Mouse (Mus musculus): Measurements from ENCODE around the gene Arntl. TPM values are rescaled to one million over a fixed set of nuclear protein-coding genes. Genes with fewer than 3 reads are reported as not detected.
"Not testable (repeated sequence)": the region's sequence is repeated elsewhere in the genome, so short reads cannot be mapped to it uniquely, and the experiment has no call there.

The Arntl gene
- polyA plus RNA-seq, 1 experiment from 2014 or later = 6.7 TPM

DNA sequence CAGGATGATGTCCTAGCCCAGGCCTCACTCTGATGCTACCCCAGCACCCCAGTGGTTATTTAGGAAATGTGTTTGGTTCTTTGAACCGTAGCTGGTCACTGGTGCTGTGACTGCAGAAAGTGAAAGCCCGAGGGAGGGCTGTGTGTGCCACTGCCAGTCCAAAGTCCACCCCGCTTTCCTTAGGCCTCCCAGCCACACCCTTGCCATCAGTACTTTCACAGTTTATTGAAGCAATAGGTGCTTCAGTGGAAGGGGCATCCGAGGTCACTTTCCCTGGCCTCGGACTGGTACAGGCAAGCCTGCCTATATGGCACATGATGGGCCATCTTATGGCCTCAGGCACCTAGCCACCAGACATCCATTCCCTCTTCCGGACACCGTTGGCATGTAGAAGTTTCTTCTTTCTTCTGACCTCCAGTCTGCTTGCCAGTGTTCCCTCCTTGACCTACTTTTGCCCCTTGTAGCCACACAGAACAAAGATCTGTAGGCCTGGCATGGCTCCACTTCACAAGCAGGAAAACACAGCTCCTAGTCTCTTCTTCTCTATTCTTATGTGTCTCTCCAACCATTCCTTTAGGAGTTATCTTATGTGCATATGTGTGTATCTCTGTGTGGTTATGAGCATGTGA lies 46.6 kb downstream of the Arntl start:
- Histone ChIP-seq H3K4me3 (replicated peaks) (no peak overlapping the region), H3K4me1 (replicated peaks) (0 out of 2 replicates have a peak, but pooled peaks cover 16% of the 10 kb centered on the region), H3K27me3 (no peaks in the 10 kb centered on the region), H3K27ac (replicated peaks) (no peak overlapping the region), H3K9me3 (replicated peaks) (no peaks in the 10 kb centered on the region), H3K36me3 (replicated peaks) (no peaks in the 10 kb centered on the region), H3K9ac (no peak overlapping the region), H3K4me2 (no peak overlapping the region)
- ATAC-seq (ENCODE audit: insufficient read depth) = no peak
- 69% methylated on average over 7 of the region's 7 CpGs for WGBS (ENCODE audit: insufficient replicate concordance)

DNA sequence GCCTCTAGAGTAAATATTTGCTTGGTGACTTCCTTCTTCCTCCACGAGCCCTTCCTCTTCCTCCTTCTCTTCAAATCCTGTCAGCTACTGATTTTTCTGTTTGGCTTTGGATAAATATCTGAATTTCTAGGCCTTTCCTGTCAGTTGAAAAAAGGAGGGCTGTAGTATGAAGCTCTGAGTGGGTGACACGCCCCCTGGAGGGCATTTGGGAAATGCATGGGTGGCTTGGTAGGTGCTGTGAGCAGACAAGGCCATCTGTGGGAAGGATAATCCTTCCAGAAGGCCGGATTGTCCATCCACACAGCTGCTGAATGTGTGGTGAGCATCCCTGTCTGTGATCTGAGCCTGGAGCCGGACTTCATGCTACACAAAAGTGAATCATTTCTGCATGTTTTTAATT lies 48.8 kb downstream of the Arntl start:
- H3K27me3 ChIP-seq = no peaks in the 10 kb centered on the region
- H3K9ac ChIP-seq = no peak overlapping the region
- 0 out of 2 replicates have a peak, but pooled peaks cover 16% of the 10 kb centered on the region for H3K4me1 ChIP-seq (replicated peaks)
- H3K9me3 ChIP-seq (replicated peaks) = no peaks in the 10 kb centered on the region
- H3K4me2 ChIP-seq = no peak overlapping the region
- ATAC-seq (ENCODE audit: insufficient read depth) = no peak
- H3K27ac ChIP-seq (replicated peaks) = no peak overlapping the region
- WGBS (ENCODE audit: insufficient replicate concordance) = 24% methylated on average over 4 of the region's 4 CpGs
- H3K36me3 ChIP-seq (replicated peaks) = no peaks in the 10 kb centered on the region
- H3K4me3 ChIP-seq (replicated peaks) = no peak overlapping the region

DNA sequence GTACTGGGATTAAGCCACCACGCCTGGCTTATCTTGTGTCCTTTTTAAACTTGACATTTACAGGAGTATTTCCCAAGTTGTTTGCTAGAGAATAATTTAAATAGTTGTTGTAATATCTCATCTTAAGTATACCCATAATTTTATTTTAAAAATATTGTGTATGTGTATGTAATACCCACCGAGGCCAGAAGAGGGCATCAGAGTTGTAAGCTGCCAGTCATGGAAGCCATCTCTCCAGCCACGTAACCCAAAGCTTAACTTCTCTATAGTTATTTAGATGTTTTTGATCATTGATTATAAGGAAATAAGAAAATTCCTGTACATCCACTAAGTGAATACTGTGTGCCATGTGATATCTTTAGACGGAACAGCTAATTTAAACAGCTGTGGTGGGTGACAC lies 51.2 kb downstream of the Arntl start:
- Histone ChIP-seq H3K27me3 (no peaks in the 10 kb centered on the region), H3K4me3 (replicated peaks) (no peak overlapping the region), H3K36me3 (replicated peaks) (no peaks in the 10 kb centered on the region), H3K9me3 (replicated peaks) (no peaks in the 10 kb centered on the region), H3K4me2 (no peak overlapping the region), H3K9ac (no peak overlapping the region), H3K27ac (replicated peaks) (no peak overlapping the region), H3K4me1 (replicated peaks) (0 out of 2 replicates have a peak, but pooled peaks cover 18% of the 10 kb centered on the region)
- 39% methylated on average over 4 of the region's 4 CpGs for WGBS (ENCODE audit: insufficient replicate concordance)
- no peak for ATAC-seq (ENCODE audit: insufficient read depth)

DNA sequence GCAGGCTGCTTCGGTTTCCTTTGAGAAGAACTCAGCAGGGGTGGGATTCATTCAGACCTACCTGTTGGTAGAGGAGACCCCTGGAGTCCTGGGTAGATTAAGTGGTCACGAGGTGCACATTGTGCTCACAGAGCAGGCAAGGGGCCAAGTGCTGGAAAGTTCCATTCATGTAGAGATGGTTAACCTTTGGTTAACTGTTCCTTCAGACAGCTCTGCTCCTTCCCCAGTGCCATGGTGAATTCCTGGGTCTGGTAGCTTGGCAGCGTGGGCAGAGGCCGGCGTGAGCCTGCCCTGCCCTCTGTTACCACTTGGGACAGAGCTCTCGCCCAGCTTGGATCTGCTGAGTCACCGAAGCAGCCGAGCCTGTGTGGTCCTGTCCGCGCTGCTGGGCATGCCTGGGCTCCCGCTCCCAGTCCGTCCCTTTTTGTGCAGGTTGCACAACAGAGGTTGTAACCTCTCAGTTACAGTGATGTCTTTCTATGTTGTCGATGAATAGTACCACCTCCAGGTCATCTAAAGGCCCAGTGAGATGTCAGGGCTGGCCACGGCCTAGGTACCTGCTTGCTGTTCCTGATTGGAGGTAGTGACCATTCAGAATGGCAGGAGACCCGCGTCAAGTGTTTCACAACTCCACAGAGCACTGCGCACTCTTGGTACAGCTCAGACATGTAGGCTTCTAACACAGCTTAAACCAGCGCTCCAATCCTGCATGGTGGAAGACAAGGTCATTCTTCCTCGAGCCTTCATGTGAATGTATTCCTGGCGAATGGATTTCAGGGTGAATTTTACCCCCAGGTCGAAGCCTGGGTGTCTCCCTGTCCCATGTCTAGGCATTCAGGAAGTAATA lies 53.3 kb downstream of the Arntl start:
- Histone ChIP-seq H3K4me2 (no peak overlapping the region), H3K4me3 (replicated peaks) (no peak overlapping the region), H3K9me3 (replicated peaks) (no peaks in the 10 kb centered on the region), H3K27me3 (no peaks in the 10 kb centered on the region), H3K36me3 (replicated peaks) (no peaks in the 10 kb centered on the region), H3K4me1 (replicated peaks) (0 out of 2 replicates have a peak, but pooled peaks cover 13% of the 10 kb centered on the region), H3K9ac (no peak overlapping the region), H3K27ac (replicated peaks) (peak overlapping the region; percentile 14; the same call in 1 of the 2 replicates)
- peak; percentile 77 for ATAC-seq (ENCODE audit: insufficient read depth)
- 49% methylated on average over 21 of the region's 21 CpGs for WGBS (ENCODE audit: insufficient replicate concordance)

DNA sequence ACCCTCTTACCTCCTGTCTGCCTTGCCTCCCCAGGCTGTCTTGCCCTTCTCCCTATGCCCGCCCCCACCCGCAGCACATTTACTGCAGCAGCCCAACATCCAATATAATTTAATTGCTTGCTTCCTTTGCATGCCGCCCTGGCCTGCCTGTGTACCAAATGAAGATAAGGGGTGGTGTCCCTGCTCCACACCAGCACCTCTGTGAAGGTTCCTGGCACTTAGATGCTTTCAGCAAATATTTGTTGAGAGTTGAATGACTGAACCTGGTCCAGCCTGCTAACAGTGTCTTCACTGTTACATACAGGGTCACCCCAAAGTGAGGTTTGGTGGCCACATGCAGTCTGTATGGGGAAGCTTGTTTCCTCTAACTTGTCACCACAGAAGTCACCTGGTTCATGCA lies 54.4 kb downstream of the Arntl start:
- 0 out of 2 replicates have a peak, but pooled peaks cover 13% of the 10 kb centered on the region for H3K4me1 ChIP-seq (replicated peaks)
- H3K4me3 ChIP-seq (replicated peaks) = no peak overlapping the region
- H3K27me3 ChIP-seq = no peaks in the 10 kb centered on the region
- no peak overlapping the region for H3K9ac ChIP-seq
- H3K36me3 ChIP-seq (replicated peaks) = no peaks in the 10 kb centered on the region
- H3K4me2 ChIP-seq = no peak overlapping the region
- H3K27ac ChIP-seq (replicated peaks) = no peak overlapping the region
- no peak for ATAC-seq (ENCODE audit: insufficient read depth)
- no peaks in the 10 kb centered on the region for H3K9me3 ChIP-seq (replicated peaks)
- 58% methylated on average over 3 of the region's 3 CpGs for WGBS (ENCODE audit: insufficient replicate concordance)

DNA sequence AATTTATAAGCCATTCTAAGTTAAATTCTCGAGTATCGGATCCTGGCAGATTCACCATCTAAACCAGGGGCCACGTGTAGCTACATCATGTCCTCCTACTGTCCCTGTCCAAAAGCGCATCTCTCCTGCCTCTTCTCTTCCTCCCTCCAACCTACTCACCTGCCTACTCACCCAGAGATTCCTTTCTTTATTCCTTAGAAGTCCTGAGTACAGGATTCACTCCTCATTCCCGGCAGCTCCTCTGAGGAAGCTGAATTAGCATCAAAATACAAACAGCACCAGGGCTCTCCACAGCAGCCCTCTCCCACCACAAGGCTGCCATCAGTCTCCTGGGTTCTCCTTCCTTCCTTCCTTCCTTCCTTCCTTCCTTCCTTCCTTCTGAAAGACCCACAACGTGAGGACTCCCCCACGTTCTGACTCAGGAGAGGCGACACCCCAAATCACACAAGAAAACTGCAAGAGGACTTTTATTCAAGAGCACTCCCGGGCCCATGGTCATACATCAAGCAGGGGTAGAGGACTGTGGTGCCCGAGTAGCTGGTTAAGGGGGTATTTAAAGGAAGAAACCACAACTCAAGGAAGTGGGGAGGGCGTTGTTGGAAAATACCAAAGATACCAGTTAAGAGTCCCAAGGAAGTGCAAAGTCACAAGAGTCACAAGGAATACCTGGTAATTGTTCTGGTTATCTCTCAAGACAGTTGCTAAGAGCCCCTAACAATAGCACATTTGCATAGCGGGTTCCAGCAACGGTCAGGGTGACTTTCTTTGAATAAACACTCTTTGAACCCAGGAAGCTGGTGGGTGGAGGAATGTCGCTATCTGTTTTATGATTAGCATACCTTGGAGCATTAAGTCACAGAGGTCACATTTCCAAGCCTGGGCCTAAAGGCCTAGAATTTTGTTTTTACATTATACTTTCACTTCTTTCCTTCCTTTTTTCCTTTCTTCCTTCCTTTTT lies 55.5 kb downstream of the Arntl start:
- not testable (repeated sequence) for H3K4me2 ChIP-seq; H3K27ac ChIP-seq (replicated peaks); H3K9me3 ChIP-seq (replicated peaks); H3K9ac ChIP-seq; ATAC-seq (ENCODE audit: insufficient read depth); H3K36me3 ChIP-seq (replicated peaks); H3K4me3 ChIP-seq (replicated peaks); H3K27me3 ChIP-seq
- 0 out of 2 replicates have a peak, but pooled peaks cover 13% of the 10 kb centered on the region for H3K4me1 ChIP-seq (replicated peaks)
- WGBS (ENCODE audit: insufficient replicate concordance) = 36% methylated on average over 14 of the region's 14 CpGs

DNA sequence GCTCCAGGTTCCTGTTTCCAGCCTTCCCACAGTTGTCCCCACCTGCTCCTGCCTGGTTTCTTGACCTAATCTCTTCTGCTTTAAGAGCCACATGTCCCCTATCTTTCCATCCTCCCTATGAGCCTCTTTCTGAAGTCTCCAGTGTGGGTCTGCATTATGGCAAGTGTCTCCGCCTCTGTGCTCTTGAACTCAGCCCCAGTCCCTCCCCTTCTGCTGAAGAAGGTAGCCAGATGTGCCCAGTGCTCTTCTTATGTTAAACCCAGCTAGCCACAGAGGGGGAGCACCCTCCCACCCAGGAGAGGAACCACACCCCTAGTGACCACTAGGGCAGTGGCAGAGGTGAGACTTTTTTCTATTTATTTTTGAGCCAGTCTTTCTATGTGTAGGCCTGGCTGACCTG lies 56.7 kb downstream of the Arntl start:
- no peak for ATAC-seq (ENCODE audit: insufficient read depth)
- Histone ChIP-seq H3K4me2 (no peak overlapping the region), H3K27me3 (no peaks in the 10 kb centered on the region), H3K9ac (no peak overlapping the region), H3K9me3 (replicated peaks) (no peaks in the 10 kb centered on the region), H3K27ac (replicated peaks) (no peak overlapping the region), H3K4me1 (replicated peaks) (0 out of 2 replicates have a peak, but pooled peaks cover 13% of the 10 kb centered on the region), H3K4me3 (replicated peaks) (no peak overlapping the region), H3K36me3 (replicated peaks) (no peaks in the 10 kb centered on the region)
- WGBS (ENCODE audit: insufficient replicate concordance) = 59% methylated on average over 1 of the region's 1 CpGs

DNA sequence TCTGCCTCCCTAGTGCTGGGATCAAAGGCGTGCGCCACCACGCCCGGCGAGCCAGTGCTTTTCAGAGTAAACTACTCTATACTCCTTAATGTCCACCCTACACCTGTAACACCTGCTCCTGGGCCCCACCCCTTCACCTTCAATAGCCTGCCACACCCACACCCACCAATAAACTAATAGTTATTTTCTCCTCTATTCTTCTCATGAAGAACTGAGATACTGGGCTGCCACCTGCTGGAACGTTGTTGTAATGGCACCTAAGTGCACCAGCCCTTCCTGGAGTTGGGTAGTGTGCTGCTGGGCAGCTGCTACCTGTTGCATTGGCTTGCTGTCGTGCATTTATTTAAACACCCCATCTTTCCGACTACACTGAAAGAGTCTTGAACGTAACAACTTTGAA lies 61.0 kb downstream of the Arntl start:
- WGBS (ENCODE audit: insufficient replicate concordance) = 62% methylated on average over 9 of the region's 9 CpGs
- ATAC-seq (ENCODE audit: insufficient read depth) = no peak
- Histone ChIP-seq H3K27ac (replicated peaks) (no peak overlapping the region), H3K9ac (no peak overlapping the region), H3K9me3 (replicated peaks) (no peaks in the 10 kb centered on the region), H3K4me2 (no peak overlapping the region), H3K27me3 (no peaks in the 10 kb centered on the region), H3K36me3 (replicated peaks) (no peaks in the 10 kb centered on the region), H3K4me1 (replicated peaks) (no peaks in the 10 kb centered on the region), H3K4me3 (replicated peaks) (no peak overlapping the region)

DNA sequence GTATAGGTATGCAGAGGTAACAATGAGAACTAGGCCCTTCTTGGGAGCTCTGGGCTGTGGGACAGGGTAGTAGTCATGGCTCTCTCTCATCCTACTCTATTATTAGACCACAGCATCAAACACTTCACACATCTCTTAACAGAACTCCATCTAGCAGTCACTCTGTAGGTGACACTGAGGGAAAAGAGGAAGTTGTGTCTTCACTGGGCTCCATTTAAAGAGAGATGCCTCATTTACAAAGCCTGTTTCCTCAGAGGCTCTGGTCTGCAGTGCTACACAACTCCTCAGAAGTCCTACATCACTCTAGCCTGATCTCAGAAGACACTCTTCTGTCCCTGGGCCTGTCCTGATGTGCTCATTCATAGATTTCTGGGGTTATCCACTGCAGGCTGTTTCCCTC lies 61.8 kb downstream of the Arntl start:
- no peak overlapping the region for H3K9ac ChIP-seq
- H3K27ac ChIP-seq (replicated peaks) = no peak overlapping the region
- H3K27me3 ChIP-seq = no peaks in the 10 kb centered on the region
- H3K4me2 ChIP-seq = no peak overlapping the region
- no peak for ATAC-seq (ENCODE audit: insufficient read depth)
- no peak overlapping the region for H3K4me3 ChIP-seq (replicated peaks)
- H3K36me3 ChIP-seq (replicated peaks) = no peaks in the 10 kb centered on the region
- H3K9me3 ChIP-seq (replicated peaks) = no peaks in the 10 kb centered on the region
- H3K4me1 ChIP-seq (replicated peaks) = no peaks in the 10 kb centered on the region

DNA sequence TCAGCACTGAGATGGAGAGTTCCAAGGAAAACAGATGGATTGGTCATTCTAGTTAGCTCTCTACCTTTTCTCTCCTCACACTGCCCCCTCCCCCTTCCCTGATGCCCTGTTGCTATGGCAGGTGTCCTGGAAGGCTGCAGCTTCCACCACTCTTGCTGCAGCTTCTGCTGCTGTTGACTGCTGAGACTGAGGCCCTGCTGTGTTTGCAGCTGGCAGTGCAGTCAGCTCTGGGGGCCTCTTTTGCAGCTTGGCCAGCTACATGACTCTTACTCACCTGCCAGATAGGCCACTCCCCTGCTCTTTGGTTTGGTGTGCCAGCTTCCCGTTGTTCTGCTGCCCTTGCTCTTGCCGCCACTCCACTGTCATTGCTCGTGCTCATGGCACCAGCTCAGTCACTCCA lies 62.7 kb downstream of the Arntl start:
- Histone ChIP-seq H3K4me3 (replicated peaks) (no peak overlapping the region), H3K4me1 (replicated peaks) (no peaks in the 10 kb centered on the region), H3K9me3 (replicated peaks) (no peaks in the 10 kb centered on the region), H3K27me3 (no peaks in the 10 kb centered on the region), H3K27ac (replicated peaks) (no peak overlapping the region), H3K4me2 (no peak overlapping the region), H3K9ac (no peak overlapping the region), H3K36me3 (replicated peaks) (no peaks in the 10 kb centered on the region)
- no peak for ATAC-seq (ENCODE audit: insufficient read depth)
- WGBS (ENCODE audit: insufficient replicate concordance) = 50% methylated on average over 3 of the region's 3 CpGs

DNA sequence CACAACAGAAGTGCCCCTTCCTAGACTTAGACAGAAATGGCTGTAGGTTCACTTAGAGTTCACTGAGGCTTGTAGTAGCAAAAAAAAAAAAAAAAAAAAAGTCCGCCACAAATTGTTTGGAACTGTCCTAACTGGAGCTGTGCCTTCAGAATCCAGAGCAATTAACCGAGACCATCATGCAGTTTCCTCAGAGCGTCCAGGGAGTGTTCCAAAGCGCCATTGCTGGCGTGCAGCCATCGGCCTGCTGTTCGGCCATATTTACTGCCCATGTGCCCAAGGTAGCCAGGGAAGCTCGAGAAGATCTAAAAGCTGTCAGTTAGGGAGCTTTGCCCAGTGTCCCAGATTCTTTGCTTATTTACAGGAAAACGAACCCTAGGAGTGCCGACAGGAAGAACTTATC lies 63.3 kb downstream of the Arntl start:
- Histone ChIP-seq H3K36me3 (replicated peaks) (no peaks in the 10 kb centered on the region), H3K4me3 (replicated peaks) (no peak overlapping the region), H3K4me2 (no peak overlapping the region), H3K27me3 (no peaks in the 10 kb centered on the region), H3K27ac (replicated peaks) (no peak overlapping the region), H3K4me1 (replicated peaks) (no peaks in the 10 kb centered on the region), H3K9me3 (replicated peaks) (no peaks in the 10 kb centered on the region), H3K9ac (no peak overlapping the region)
- ATAC-seq (ENCODE audit: insufficient read depth) = no peak
- WGBS (ENCODE audit: insufficient replicate concordance) = 65% methylated on average over 10 of the region's 10 CpGs
